ENCODE assay signal across 23 mouse cellular contexts in genomic region chr5:51952499-51952898, GRCm38 (mm10).
DNase-seq lines count a peak whose midpoint lies in the region; ATAC-seq and TF ChIP-seq lines count a peak whose summit lies in the region.
"Had no signal": no experiment of that assay in that cellular context is flagged by ENCODE, and none has a peak within 500 bp of the region (broad histone marks: within the 10 kb centered on the region; RNA-seq: fewer than 3 reads in every experiment).

No protein-coding gene starts in this region.

- DNase-seq in embryonic facial prominence, embryonic 14.5 days (ENCODE audit: low spot score): peak; percentile 32
- DNase-seq in embryonic facial prominence, embryonic 10.5 days (ENCODE audit: low spot score): no peak
- no peak for DNase-seq in limb, embryonic 10.5 days (ENCODE audit: low spot score)
- DNase-seq in stomach, postnatal 0 days (ENCODE audit: low spot score): no peak
- DNase-seq in ovary, postnatal 14 days (ENCODE audit: low spot score): no peak
- no peak for DNase-seq in right cerebral cortex, postnatal 14 days
- DNase-seq: adrenal gland, postnatal 10 days; cerebellum, adult 8-10 months; cerebellum, postnatal 36 days; gastrocnemius, adult 2 months; layer of hippocampus, adult 9-11 months; lung, adult 2 months; right cerebral cortex, postnatal 4 days; thymus, adult 18-20 months; thymus, postnatal 36 days had no signal

- no peaks in the 10 kb centered on the region for H3K9me3 ChIP-seq in embryonic facial prominence, embryonic 14.5 days (ENCODE audit: control insufficient read depth, low read length)
- H3K9me3 ChIP-seq in embryonic facial prominence, embryonic 10.5 days: no peaks in the 10 kb centered on the region
- no peaks in the 10 kb centered on the region for H3K9me3 ChIP-seq in limb, embryonic 13.5 days
- H3K9me3 ChIP-seq in limb, embryonic 10.5 days (replicated peaks): no peaks in the 10 kb centered on the region
- H3K9me3 ChIP-seq in stomach, embryonic 16.5 days (replicated peaks; ENCODE audit: control insufficient read depth, low read length): no peaks in the 10 kb centered on the region
- H3K9me3 ChIP-seq in stomach, postnatal 0 days (ENCODE audit: control insufficient read depth, low read length): no peaks in the 10 kb centered on the region
- H3K9me3 ChIP-seq: forebrain, embryonic 10.5 days; hindbrain, embryonic 15.5 days; kidney, embryonic 15.5 days; midbrain, embryonic 13.5 days; neural tube, embryonic 13.5 days had no signal

- no peak for TF ChIP-seq EP300 in stomach, postnatal 0 days (optimal IDR thresholded peaks at IDR 0.05)

- H3K4me3 ChIP-seq in embryonic facial prominence, embryonic 14.5 days (ENCODE audit: low read depth, low read length): no peak overlapping the region
- no peak overlapping the region for H3K4me3 ChIP-seq in embryonic facial prominence, embryonic 10.5 days
- H3K4me3 ChIP-seq in limb, embryonic 13.5 days: no peak overlapping the region
- no peak overlapping the region for H3K4me3 ChIP-seq in limb, embryonic 10.5 days
- H3K4me3 ChIP-seq in stomach, embryonic 16.5 days (replicated peaks; ENCODE audit: low read length): no peak overlapping the region
- H3K4me3 ChIP-seq in stomach, postnatal 0 days (ENCODE audit: low read depth, low read length): no peak overlapping the region
- H3K4me3 ChIP-seq: forebrain, embryonic 10.5 days; gastrocnemius, adult 2 months; hindbrain, embryonic 15.5 days; kidney, embryonic 15.5 days; midbrain, embryonic 13.5 days; neural tube, embryonic 13.5 days had no signal

- no peaks in the 10 kb centered on the region for H3K27me3 ChIP-seq in embryonic facial prominence, embryonic 14.5 days (replicated peaks; ENCODE audit: control insufficient read depth, insufficient read depth, low read length)
- H3K27me3 ChIP-seq in embryonic facial prominence, embryonic 10.5 days (replicated peaks; ENCODE audit: low read depth, poor library complexity, severe bottlenecking): no peaks in the 10 kb centered on the region
- H3K27me3 ChIP-seq in limb, embryonic 13.5 days: peaks cover 15% of the 10 kb centered on the region; the same call in 1 of the 2 replicates
- no peaks in the 10 kb centered on the region for H3K27me3 ChIP-seq in limb, embryonic 10.5 days (ENCODE audit: low read depth, poor library complexity, severe bottlenecking)
- no peaks in the 10 kb centered on the region for H3K27me3 ChIP-seq in stomach, embryonic 16.5 days (ENCODE audit: control insufficient read depth, insufficient read depth, low read length)
- H3K27me3 ChIP-seq in stomach, postnatal 0 days (ENCODE audit: control insufficient read depth, insufficient read depth, low read length): no peaks in the 10 kb centered on the region
- H3K27me3 ChIP-seq: hindbrain, embryonic 15.5 days; kidney, embryonic 15.5 days; midbrain, embryonic 13.5 days; neural tube, embryonic 13.5 days had no signal

- no peak for TF ChIP-seq CTCF in stomach, postnatal 0 days (IDR thresholded peaks at IDR 0.05; ENCODE audit: low read depth)

- no peak overlapping the region for H3K27ac ChIP-seq in embryonic facial prominence, embryonic 14.5 days (replicated peaks; ENCODE audit: low read depth, low read length)
- H3K27ac ChIP-seq in embryonic facial prominence, embryonic 10.5 days (replicated peaks): no peak overlapping the region
- H3K27ac ChIP-seq in limb, embryonic 13.5 days: no peak overlapping the region
- no peak overlapping the region for H3K27ac ChIP-seq in limb, embryonic 10.5 days
- no peak overlapping the region for H3K27ac ChIP-seq in stomach, embryonic 16.5 days (ENCODE audit: low read length)
- no peak overlapping the region for H3K27ac ChIP-seq in stomach, postnatal 0 days (replicated peaks)
- H3K27ac ChIP-seq: forebrain, embryonic 10.5 days; gastrocnemius, adult 2 months; hindbrain, embryonic 15.5 days; kidney, embryonic 15.5 days; midbrain, embryonic 13.5 days; neural tube, embryonic 13.5 days had no signal

- no peak overlapping the region for H3K9ac ChIP-seq in embryonic facial prominence, embryonic 14.5 days (ENCODE audit: low read depth, low read length)
- H3K9ac ChIP-seq in limb, embryonic 13.5 days: no peak overlapping the region
- H3K9ac ChIP-seq in stomach, embryonic 16.5 days (ENCODE audit: low read length): no peak overlapping the region
- H3K9ac ChIP-seq in stomach, postnatal 0 days (ENCODE audit: low read length): no peak overlapping the region
- H3K9ac ChIP-seq: hindbrain, embryonic 15.5 days; kidney, embryonic 15.5 days; midbrain, embryonic 13.5 days; neural tube, embryonic 13.5 days had no signal

- no peaks in the 10 kb centered on the region for H3K36me3 ChIP-seq in embryonic facial prominence, embryonic 14.5 days (ENCODE audit: control insufficient read depth, insufficient read depth, low read length)
- no peaks in the 10 kb centered on the region for H3K36me3 ChIP-seq in embryonic facial prominence, embryonic 10.5 days (replicated peaks)
- no peaks in the 10 kb centered on the region for H3K36me3 ChIP-seq in limb, embryonic 13.5 days
- H3K36me3 ChIP-seq in limb, embryonic 10.5 days: no peaks in the 10 kb centered on the region
- H3K36me3 ChIP-seq in stomach, embryonic 16.5 days (ENCODE audit: control insufficient read depth, insufficient read depth, low read length): no peaks in the 10 kb centered on the region
- no peaks in the 10 kb centered on the region for H3K36me3 ChIP-seq in stomach, postnatal 0 days (ENCODE audit: control insufficient read depth, insufficient read depth, low read length)
- H3K36me3 ChIP-seq: forebrain, embryonic 10.5 days; hindbrain, embryonic 15.5 days; kidney, embryonic 15.5 days; midbrain, embryonic 13.5 days; neural tube, embryonic 13.5 days had no signal

- no peaks in the 10 kb centered on the region for H3K4me1 ChIP-seq in embryonic facial prominence, embryonic 14.5 days (ENCODE audit: control insufficient read depth, insufficient read depth, low read length)
- H3K4me1 ChIP-seq in embryonic facial prominence, embryonic 10.5 days: no peaks in the 10 kb centered on the region
- H3K4me1 ChIP-seq in limb, embryonic 13.5 days: 0 out of 2 replicates have a peak, but pooled peaks cover 7% of the 10 kb centered on the region
- H3K4me1 ChIP-seq in limb, embryonic 10.5 days: no peaks in the 10 kb centered on the region
- H3K4me1 ChIP-seq in stomach, embryonic 16.5 days (ENCODE audit: control insufficient read depth, insufficient read depth, low read length): 0 out of 2 replicates have a peak, but pooled peaks cover 6% of the 10 kb centered on the region
- H3K4me1 ChIP-seq in stomach, postnatal 0 days (replicated peaks; ENCODE audit: control insufficient read depth, insufficient read depth): no peaks in the 10 kb centered on the region
- H3K4me1 ChIP-seq: forebrain, embryonic 10.5 days; hindbrain, embryonic 15.5 days; kidney, embryonic 15.5 days; midbrain, embryonic 13.5 days; neural tube, embryonic 13.5 days had no signal

- no peak for ATAC-seq in embryonic facial prominence, embryonic 14.5 days (ENCODE audit: low read depth)
- peak; percentile 48; the same call in 1 of the 2 replicates for ATAC-seq in limb, embryonic 13.5 days (ENCODE audit: low FRiP score, low read depth)
- 0 out of 2 replicates have a peak, but pooled peaks have one; percentile 56 for ATAC-seq in stomach, embryonic 16.5 days (ENCODE audit: insufficient read depth, low FRiP score)
- ATAC-seq in stomach, postnatal 0 days (ENCODE audit: low FRiP score, low TSS enrichment): no peak
- ATAC-seq: midbrain, embryonic 13.5 days had no signal

- 51% methylated on average over 5 of the region's 5 CpGs for WGBS in embryonic facial prominence, embryonic 14.5 days
- 84% methylated on average over 5 of the region's 5 CpGs for WGBS in embryonic facial prominence, embryonic 10.5 days
- WGBS in limb, embryonic 13.5 days: 26% methylated on average over 5 of the region's 5 CpGs
- WGBS in limb, embryonic 10.5 days: 87% methylated on average over 5 of the region's 5 CpGs
- WGBS in stomach, embryonic 16.5 days: 31% methylated on average over 5 of the region's 5 CpGs
- WGBS in stomach, postnatal 0 days: 32% methylated on average over 5 of the region's 5 CpGs

- H3K4me2 ChIP-seq in embryonic facial prominence, embryonic 14.5 days (ENCODE audit: low read depth, low read length): no peak overlapping the region
- no peak overlapping the region for H3K4me2 ChIP-seq in limb, embryonic 13.5 days (replicated peaks)
- H3K4me2 ChIP-seq in stomach, embryonic 16.5 days (ENCODE audit: low read depth, low read length): no peak overlapping the region
- H3K4me2 ChIP-seq in stomach, postnatal 0 days (replicated peaks; ENCODE audit: low read depth): no peak overlapping the region
- H3K4me2 ChIP-seq: heart, embryonic 11.5 days; hindbrain, embryonic 15.5 days; kidney, embryonic 15.5 days; midbrain, embryonic 13.5 days; neural tube, embryonic 13.5 days had no signal

Comparison
In these comparisons a context has a peak if more than half of its experiments do, and no peak if none do; other contexts are left out.
1. ATAC-seq: peak in limb, embryonic 13.5 days (single experiment) and stomach, embryonic 16.5 days (single experiment); none in embryonic facial prominence, embryonic 14.5 days (single experiment) and stomach, postnatal 0 days (single experiment).